Mouse (Mus musculus) CH12.LX (cell line): ENCODE measurements around the gene Mlana. TPM values are rescaled to one million over a fixed set of nuclear protein-coding genes. Genes with fewer than 3 reads are reported as not detected.

ENCODE experiments used
- DNase-seq: peaks from one replicate; pipeline ENCODE4 v3.0.0-alpha.2; 2013; ENCODE audit errors: extremely low read depth
- H3K27ac ChIP-seq: 2 replicates; pipeline ENCODE4 v1.5.1; 2012; ENCODE audit warnings: low read depth, mild to moderate bottlenecking, control low read depth, moderate library complexity; ENCODE audit not compliant: insufficient read depth
- H3K27me3 ChIP-seq: replicated peaks from 2 replicates; pipeline ENCODE3; 2012; ENCODE audit warnings: inconsistent platforms
- H3K36me3 ChIP-seq, 2 experiments: replicated peaks in 1 of 2; 2 replicates each; pipeline versions ENCODE3 to v1.6.1; 2012; ENCODE audit warnings: inconsistent platforms in 1 of 2, low read length in 1 of 2, mild to moderate bottlenecking in 1 of 2, mixed read lengths in 1 of 2, moderate library complexity in 1 of 2; ENCODE audit not compliant: control insufficient read depth in 1 of 2, insufficient read depth in 1 of 2
- H3K4me1 ChIP-seq, 2 experiments: 2 replicates each; pipeline ENCODE4 v1.6.1; 2012; ENCODE audit warnings: inconsistent platforms in 1 of 2, moderate library complexity in 1 of 2; ENCODE audit not compliant: insufficient read depth in 2 of 2, control insufficient read depth in 1 of 2
- H3K4me2 ChIP-seq: 2 replicates; pipeline ENCODE4 v1.6.1; 2012; ENCODE audit warnings: low read depth, mild to moderate bottlenecking, control low read depth; ENCODE audit not compliant: poor library complexity, insufficient read depth, severe bottlenecking
- H3K4me3 ChIP-seq, 3 experiments: fragments of 150-350 bp in 1 of 3; sonication (generic) in 1 of 3; replicated peaks in 1 of 3; 2 replicates each; pipeline versions ENCODE3 to v1.5.1; 2011 to 2012; ENCODE audit warnings: low read depth in 2 of 3, low read length in 2 of 3, mild to moderate bottlenecking in 2 of 3, moderate library complexity in 2 of 3, control low read depth in 1 of 3, improper control_type of control experiment in 1 of 3, inconsistent platforms in 1 of 3, mixed read lengths in 1 of 3; ENCODE audit not compliant: poor library complexity in 1 of 3
- H3K79me2 ChIP-seq: replicated peaks from 2 replicates; pipeline ENCODE4 v1.6.1; 2012; ENCODE audit warnings: mild to moderate bottlenecking, moderate library complexity; ENCODE audit not compliant: control insufficient read depth, poor library complexity, insufficient read depth, severe bottlenecking; ENCODE audit errors: extremely low read depth
- H3K9ac ChIP-seq: 2 replicates; pipeline ENCODE4 v1.6.1; 2012; ENCODE audit warnings: low read depth, mild to moderate bottlenecking, control low read depth, moderate library complexity; ENCODE audit not compliant: insufficient read depth
- H3K9me3 ChIP-seq: replicated peaks from 2 replicates; pipeline ENCODE3; 2012; ENCODE audit warnings: low read length, inconsistent platforms, mixed read lengths
- BHLHE40 ChIP-seq: IDR thresholded peaks from 2 replicates; pipeline ENCODE4 v1.6.1; 2011; ENCODE audit warnings: mild to moderate bottlenecking, low read depth, low read length, improper control_type of control experiment
- CHD1 ChIP-seq: IDR thresholded peaks from 2 replicates; pipeline ENCODE4 v1.6.1; 2012; ENCODE audit warnings: low read depth, low read length, improper control_type of control experiment, inconsistent platforms
- CHD2 ChIP-seq: IDR thresholded peaks from 2 replicates; pipeline ENCODE4 v1.6.1; 2011; ENCODE audit warnings: low read length, improper control_type of control experiment
- CTCF ChIP-seq, 2 experiments: IDR thresholded peaks in 1 of 2; conservative IDR thresholded peaks in 1 of 2; 2 replicates each; pipeline ENCODE4 v1.5.1; 2011 to 2012; ENCODE audit warnings: low read depth in 2 of 2, low read length in 2 of 2, improper control_type of control experiment in 1 of 2, inconsistent platforms in 1 of 2, mild to moderate bottlenecking in 1 of 2, moderate library complexity in 1 of 2
- E2F4 ChIP-seq: IDR thresholded peaks from 2 replicates; pipeline ENCODE4 v1.6.1; 2011; ENCODE audit warnings: low read depth, low read length, improper control_type of control experiment; ENCODE audit not compliant: insufficient replicate concordance
- EP300 ChIP-seq: IDR thresholded peaks from 2 replicates; pipeline ENCODE4 v1.6.1; 2011; ENCODE audit warnings: low read length, improper control_type of control experiment
- HCFC1 ChIP-seq: IDR thresholded peaks from 2 replicates; pipeline ENCODE4 v1.6.1; 2012; ENCODE audit warnings: low read depth, mild to moderate bottlenecking, inconsistent platforms, low read length, improper control_type of control experiment
- MAX ChIP-seq: IDR thresholded peaks from 2 replicates; pipeline ENCODE4 v1.6.1; 2011; ENCODE audit warnings: low read length, improper control_type of control experiment
- MEF2A ChIP-seq: IDR thresholded peaks from 2 replicates; pipeline ENCODE4 v1.6.1; 2014; ENCODE audit warnings: low read depth, mild to moderate bottlenecking, inconsistent platforms, low read length, improper control_type of control experiment, borderline replicate concordance
- MXI1 ChIP-seq: IDR thresholded peaks from 2 replicates; pipeline ENCODE4 v1.6.1; 2011; ENCODE audit warnings: mild to moderate bottlenecking, low read depth, low read length, improper control_type of control experiment
- NELFE ChIP-seq: IDR thresholded peaks from 2 replicates; pipeline ENCODE4 v1.6.1; 2011; ENCODE audit warnings: low read depth, low read length, improper control_type of control experiment
- PAX5 ChIP-seq: IDR thresholded peaks from 2 replicates; pipeline ENCODE4 v1.6.1; 2012; ENCODE audit warnings: low read length, inconsistent platforms, mixed read lengths
- POLR2AphosphoS2 ChIP-seq: IDR thresholded peaks from 2 replicates; pipeline ENCODE4 v1.6.1; 2011; ENCODE audit warnings: low read depth, low read length, improper control_type of control experiment
- SIN3A ChIP-seq: IDR thresholded peaks from 2 replicates; pipeline ENCODE4 v1.6.1; 2012; ENCODE audit warnings: low read length, improper control_type of control experiment, inconsistent platforms
- USF1 ChIP-seq: IDR thresholded peaks from 2 replicates; pipeline ENCODE4 v1.6.1; 2014; ENCODE audit warnings: low read depth, mild to moderate bottlenecking, inconsistent platforms, low read length, improper control_type of control experiment
- USF2 ChIP-seq: conservative IDR thresholded peaks from 2 replicates; pipeline ENCODE4 v1.6.1; 2011; ENCODE audit warnings: low read depth, low read length, improper control_type of control experiment
- ZC3H11A ChIP-seq: IDR thresholded peaks from 2 replicates; pipeline ENCODE4 v1.6.1; 2012; ENCODE audit warnings: low read depth, mild to moderate bottlenecking, inconsistent platforms, low read length, improper control_type of control experiment
- ZMIZ1 ChIP-seq: IDR thresholded peaks from 2 replicates; pipeline ENCODE4 v1.6.1; 2012; ENCODE audit warnings: low read depth, mild to moderate bottlenecking, inconsistent platforms, low read length, improper control_type of control experiment
- dilution Hi-C: fragments of 300-500 bp; cut with MboI; formaldehyde crosslinking; loops from 2 replicates; pipeline ENCODE4 v1.14.3; 2020; ENCODE audit warnings: low sequenced_read_pairs; ENCODE audit not compliant: extremely low pct_unique_long_range_greater_than_20kb, extremely low pct_ligation_motif_present
- in situ Hi-C: fragments of 300-500 bp; cut with MboI; formaldehyde crosslinking; loops from 3 replicates; pipeline ENCODE4 v1.14.3; 2019; ENCODE audit warnings: low sequenced_read_pairs, low pct_ligation_motif_present, low pct_unique_long_range_greater_than_20kb, mixed read lengths
- polyA plus RNA-seq: library from polyadenylated mRNA; unstranded; fragments of >175 nt; gene quantifications from 2 replicates; pipeline ENCODE4 v1.2.1, GENCODE M21; 2012; ENCODE audit warnings: low read depth; ENCODE audit not compliant: insufficient read length
- total RNA-seq, 2 experiments: library from RNA; depleted of rRNA; stranded (reverse); fragments of 300-350 nt in 1 of 2; fragments of >200 nt in 1 of 2; gene quantifications; 2 replicates each; pipeline ENCODE4 v1.2.3; 2012 to 2014

The Mlana gene
- total and polyA plus RNA-seq, 3 experiments, result not detected

- DNase-seq, result no peak
- Histone ChIP-seq H3K4me1 (peaks cover 4 to 6% of the 10 kb centered on the region in 2 experiments; a peak in 3 of 4 replicates), H3K27me3 (no peaks in the 10 kb centered on the region), H3K9me3 (no peaks in the 10 kb centered on the region), H3K4me3 (no peak overlapping the region), H3K79me2 (no peaks in the 10 kb centered on the region), H3K9ac (no peak overlapping the region), H3K36me3 (no peaks in the 10 kb centered on the region), H3K4me2 (no peak overlapping the region), H3K27ac (no peak overlapping the region)
- in situ Hi-C loops, result no loop called here
- TF ChIP-seq BHLHE40 (no peak), MAX (no peak), E2F4 (no peak), ZMIZ1 (no peak), USF2 (no peak), EP300 (no peak), MXI1 (no peak), CTCF (conservative IDR thresholded peaks at IDR 0.05 in 1 of 2, IDR thresholded peaks at IDR 0.05 in 1 of 2; ENCODE audit: low read depth in 2 of 2, low read length in 2 of 2) (no peak), USF1 (no peak), HCFC1 (no peak), CHD1 (no peak), PAX5 (no peak), POLR2AphosphoS2 (no peak), ZC3H11A (no peak)
- dilution Hi-C loops, result no loop called here
Measured at GRCm38 (mm10) chr19:29666164-29666563, 31.5 kb upstream of the Mlana start.

- Histone ChIP-seq H3K36me3 (no peaks in the 10 kb centered on the region), H3K27me3 (no peaks in the 10 kb centered on the region), H3K4me1 (peaks cover 4 to 6% of the 10 kb centered on the region in 2 experiments; a peak in 3 of 4 replicates), H3K4me3 (no peak overlapping the region), H3K9me3 (no peaks in the 10 kb centered on the region), H3K79me2 (no peaks in the 10 kb centered on the region), H3K27ac (no peak overlapping the region), H3K9ac (no peak overlapping the region), H3K4me2 (no peak overlapping the region)
- DNase-seq, result no peak
- in situ Hi-C loops (no loop called here), dilution Hi-C loops (no loop called here)
- no peak for TF ChIP-seq SIN3A
- no peak for TF ChIP-seq CHD2
- no peak for TF ChIP-seq MEF2A
- TF ChIP-seq NELFE, result no peak
Measured at GRCm38 (mm10) chr19:29666965-29667594, 30.5 kb upstream of the Mlana start.
